Mouse (Mus musculus): Measurements from ENCODE around the gene Psmb3. TPM values are rescaled to one million over a fixed set of nuclear protein-coding genes. Genes with fewer than 3 reads are reported as not detected.

The Psmb3 gene
- total and polyA plus RNA-seq, 3 experiments = 560 to 1,251 (median 863) TPM

GRCm38 (mm10) chr11:97737600-97737999 lies 34.4 kb downstream of the Psmb3 start:
- TF ChIP-seq KAT2A (IDR thresholded peaks at IDR 0.05; ENCODE audit: insufficient replicate concordance, low read length) (no peak), MEF2A (IDR thresholded peaks at IDR 0.05; ENCODE audit: borderline replicate concordance, low read depth, low read length) (no peak), ZNF384 (IDR thresholded peaks at IDR 0.05; ENCODE audit: low read depth, low read length) (no peak), TBP (conservative IDR thresholded peaks at IDR 0.05; ENCODE audit: low read depth, low read length) (no peak), BHLHE40 (IDR thresholded peaks at IDR 0.05; ENCODE audit: low read depth, low read length) (no peak), NELFE (IDR thresholded peaks at IDR 0.05; ENCODE audit: low read depth, low read length) (no peak), ZC3H11A (IDR thresholded peaks at IDR 0.05; ENCODE audit: low read depth, low read length) (no peak), E2F4 (IDR thresholded peaks at IDR 0.05; ENCODE audit: insufficient replicate concordance, low read depth, low read length) (no peak), JUND (conservative IDR thresholded peaks at IDR 0.05; ENCODE audit: low read depth, low read length) (no peak), EP300 (IDR thresholded peaks at IDR 0.05; ENCODE audit: low read length) (no peak), POLR2AphosphoS2 (IDR thresholded peaks at IDR 0.05; ENCODE audit: low read depth, low read length) (no peak), GABPA (IDR thresholded peaks at IDR 0.05; ENCODE audit: insufficient replicate concordance, low read depth, low read length) (no peak), MXI1 (IDR thresholded peaks at IDR 0.05; ENCODE audit: low read depth, low read length) (no peak), IRF4 (IDR thresholded peaks at IDR 0.05; ENCODE audit: low read depth, low read length) (no peak), UBTF (IDR thresholded peaks at IDR 0.05; ENCODE audit: low read depth, low read length) (no peak), CHD2 (IDR thresholded peaks at IDR 0.05; ENCODE audit: low read length) (no peak), TCF12 (IDR thresholded peaks at IDR 0.05; ENCODE audit: low read depth, low read length) (no peak)
- Histone ChIP-seq H3K9me3 (replicated peaks; ENCODE audit: low read length) (peaks cover 2% of the 10 kb centered on the region), H3K79me2 (replicated peaks; ENCODE audit: control insufficient read depth, extremely low read depth, insufficient read depth, poor library complexity, severe bottlenecking) (peaks cover 32% of the 10 kb centered on the region), H3K4me3 (replicated peaks in 1 of 3; ENCODE audit: low read depth in 2 of 3, low read length in 2 of 3, poor library complexity in 1 of 3) (no peak overlapping the region), H3K36me3 (replicated peaks in 1 of 2; ENCODE audit: control insufficient read depth in 1 of 2, insufficient read depth in 1 of 2, low read length in 1 of 2) (peaks cover 1 to 52% of the 10 kb centered on the region in 2 experiments), H3K4me1 (ENCODE audit: control insufficient read depth in 1 of 2, insufficient read depth in 2 of 2) (peaks cover 6 to 24% of the 10 kb centered on the region in 2 experiments), H3K9ac (ENCODE audit: insufficient read depth, low read depth) (no peak overlapping the region), H3K4me2 (ENCODE audit: insufficient read depth, low read depth, poor library complexity, severe bottlenecking) (no peak overlapping the region), H3K27me3 (replicated peaks) (no peaks in the 10 kb centered on the region), H3K27ac (ENCODE audit: insufficient read depth, low read depth) (no peak overlapping the region)
- dilution Hi-C loops (cut with MboI; ENCODE audit: extremely low pct_ligation_motif_present, extremely low pct_unique_long_range_greater_than_20kb, low sequenced_read_pairs) = no loop called here
- in situ Hi-C loops (cut with MboI; ENCODE audit: low pct_ligation_motif_present, low pct_unique_long_range_greater_than_20kb, low sequenced_read_pairs) = loop anchor here (5.0 kb wide), 1 partner anchor 35 kb away; the partner anchor contains the start of genes Pcgf2 and Psmb3
- DNase-seq (ENCODE audit: extremely low read depth) = no peak

- dilution Hi-C loops (cut with MboI; ENCODE audit: extremely low pct_ligation_motif_present, extremely low pct_unique_long_range_greater_than_20kb, low sequenced_read_pairs) (no loop called here), in situ Hi-C loops (cut with MboI; ENCODE audit: low pct_ligation_motif_present, low pct_unique_long_range_greater_than_20kb, low sequenced_read_pairs) (loop anchor here (5.0 kb wide), 1 partner anchor 36 kb away; the partner anchor contains the start of genes Pcgf2 and Psmb3)
- H3K4me1 ChIP-seq (ENCODE audit: control insufficient read depth in 1 of 2, insufficient read depth in 2 of 2) = peaks cover 6 to 30% of the 10 kb centered on the region in 2 experiments
- H3K9ac ChIP-seq (ENCODE audit: insufficient read depth, low read depth) = no peak overlapping the region
- TF ChIP-seq RAD21 (IDR thresholded peaks at IDR 0.05; ENCODE audit: low read depth, low read length) (peak; percentile 43), BHLHE40 (IDR thresholded peaks at IDR 0.05; ENCODE audit: low read depth, low read length) (no peak), NRF1 (IDR thresholded peaks at IDR 0.05; ENCODE audit: low read depth, low read length) (no peak), SMC3 (IDR thresholded peaks at IDR 0.05; ENCODE audit: low read depth, low read length) (peak; percentile 49), TCF12 (IDR thresholded peaks at IDR 0.05; ENCODE audit: low read depth, low read length) (no peak), CTCF (conservative IDR thresholded peaks at IDR 0.05 in 1 of 2, IDR thresholded peaks at IDR 0.05 in 1 of 2; ENCODE audit: low read depth in 2 of 2, low read length in 2 of 2) (peak; percentile 35 to 66)
- no peak overlapping the region for H3K27ac ChIP-seq (ENCODE audit: insufficient read depth, low read depth)
- peaks cover 2% of the 10 kb centered on the region for H3K9me3 ChIP-seq (replicated peaks; ENCODE audit: low read length)
- H3K4me2 ChIP-seq (ENCODE audit: insufficient read depth, low read depth, poor library complexity, severe bottlenecking) = no peak overlapping the region
- DNase-seq (ENCODE audit: extremely low read depth) = no peak
- no peak overlapping the region for H3K4me3 ChIP-seq (replicated peaks in 1 of 3; ENCODE audit: low read depth in 2 of 3, low read length in 2 of 3, poor library complexity in 1 of 3)
- H3K27me3 ChIP-seq (replicated peaks) = no peaks in the 10 kb centered on the region
- H3K36me3 ChIP-seq (replicated peaks in 1 of 2; ENCODE audit: control insufficient read depth in 1 of 2, insufficient read depth in 1 of 2, low read length in 1 of 2) = peaks cover 0 to 42% of the 10 kb centered on the region in 2 experiments
- H3K79me2 ChIP-seq (replicated peaks; ENCODE audit: control insufficient read depth, extremely low read depth, insufficient read depth, poor library complexity, severe bottlenecking) = peaks cover 38% of the 10 kb centered on the region
Observed at GRCm38 (mm10) chr11:97738703-97739102, 35.5 kb downstream of the Psmb3 start.

Data from CH12.LX (cell line).